Mouse (Mus musculus) lung, postnatal 0 days (tissue): ENCODE results near the gene Zfp1.

Experiments used
- CTCF ChIP-seq: IDR thresholded peaks from 2 replicates; pipeline ENCODE4 v1.5.1; 2016; ENCODE audit warnings: antibody characterized with exemption, mild to moderate bottlenecking
- EP300 ChIP-seq: IDR thresholded peaks from 2 replicates; pipeline ENCODE4 v1.6.1; 2016; ENCODE audit warnings: antibody characterized with exemption, mild to moderate bottlenecking, control low read depth

- peak; percentile 17 for TF ChIP-seq CTCF
- no peak for TF ChIP-seq EP300
Observed at GRCm38 (mm10) chr8:111614786-111615701, 28.2 kb upstream of the Zfp1 start.
